Mouse (Mus musculus) forelimb bud, embryonic 11.5 days (tissue): ENCODE results near the gene Fat3.

Source experiments
- DNase-seq: peaks from one replicate; pipeline ENCODE4 v3.0.0-alpha.2; 2012; ENCODE audit warnings: low read depth, low spot score

Fat3 gene

GRCm38 (mm10) chr9:16439941-16440340, 61.1 kb downstream of the Fat3 start:
- DNase-seq, result peak; percentile 14

- no peak for DNase-seq
Observed at GRCm38 (mm10) chr9:16437805-16438204, 63.3 kb downstream of the Fat3 start.

- no peak for DNase-seq
Observed at GRCm38 (mm10) chr9:16428589-16428988, 72.5 kb downstream of the Fat3 start.

GRCm38 (mm10) chr9:16422707-16423106, 78.4 kb downstream of the Fat3 start:
- no peak for DNase-seq

GRCm38 (mm10) chr9:16402815-16403214, 98.3 kb downstream of the Fat3 start:
- DNase-seq, result no peak

- no peak for DNase-seq
Observed at GRCm38 (mm10) chr9:16398734-16399686, 102.1 kb downstream of the Fat3 start.

- no peak for DNase-seq
Observed at GRCm38 (mm10) chr9:16389141-16389540, 111.9 kb downstream of the Fat3 start.

GRCm38 (mm10) chr9:16387527-16387926, 113.6 kb downstream of the Fat3 start:
- no peak for DNase-seq

- DNase-seq, result no peak
Observed at GRCm38 (mm10) chr9:16363713-16364112, 137.4 kb downstream of the Fat3 start.

- no peak for DNase-seq
Observed at GRCm38 (mm10) chr9:16361811-16362210, 139.3 kb downstream of the Fat3 start.

GRCm38 (mm10) chr9:16356636-16357035, 144.4 kb downstream of the Fat3 start:
- no peak for DNase-seq

GRCm38 (mm10) chr9:16354906-16355305, 146.2 kb downstream of the Fat3 start:
- DNase-seq, result no peak

- no peak for DNase-seq
Observed at GRCm38 (mm10) chr9:16353049-16353724, 147.9 kb downstream of the Fat3 start.

GRCm38 (mm10) chr9:16352486-16353048, 148.5 kb downstream of the Fat3 start:
- no peak for DNase-seq

GRCm38 (mm10) chr9:16344902-16345855, 155.9 kb downstream of the Fat3 start:
- DNase-seq, result no peak

GRCm38 (mm10) chr9:16343191-16343590, 157.9 kb downstream of the Fat3 start:
- DNase-seq, result no peak

GRCm38 (mm10) chr9:16342577-16342976, 158.5 kb downstream of the Fat3 start:
- DNase-seq, result no peak

- DNase-seq, result no peak
Observed at GRCm38 (mm10) chr9:16330290-16330984, 170.6 kb downstream of the Fat3 start.

- DNase-seq, result no peak
Observed at GRCm38 (mm10) chr9:16318957-16319356, 182.1 kb downstream of the Fat3 start.

- DNase-seq, result no peak
Observed at GRCm38 (mm10) chr9:16312599-16313197, 188.4 kb downstream of the Fat3 start.
